In the genomic region with DNA sequence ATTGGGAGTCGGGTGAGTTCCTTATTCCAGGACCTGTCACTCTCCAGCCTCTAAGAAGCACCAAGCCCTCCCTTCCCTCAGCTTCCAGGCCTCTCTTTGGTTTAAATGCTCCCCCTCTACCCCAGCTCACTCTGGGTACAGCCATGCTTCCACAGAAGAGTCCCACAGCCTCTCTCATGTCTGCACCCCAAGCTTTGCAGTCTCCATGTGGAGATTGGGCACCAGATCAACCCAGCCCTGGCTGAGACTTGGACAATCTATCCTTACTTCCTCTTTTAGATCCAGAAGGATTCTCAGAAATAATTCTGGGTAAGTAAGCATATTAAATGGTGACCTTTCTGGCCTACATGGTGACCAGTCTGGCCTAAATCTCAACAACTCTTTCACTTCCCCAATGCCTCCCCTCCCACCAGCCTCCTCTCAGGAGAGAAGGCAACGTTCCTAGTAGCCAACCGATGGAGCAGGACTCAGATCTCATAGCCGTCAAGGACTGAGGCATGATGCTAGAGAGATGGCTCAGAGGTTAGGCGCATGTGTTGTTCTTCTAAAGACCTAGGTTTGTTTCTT, we compare ENCODE assay signal across 1 mouse cellular context.
TF ChIP-seq lines count a peak whose summit lies in the region.

No protein-coding gene starts in this region.

TF ChIP-seq in MEL, 35 proteins besides CTCF, POLR2A, EP300 and RAD21 (continued from another document):
- TF ChIP-seq MYC (IDR thresholded peaks at IDR 0.05; ENCODE audit: low read depth, low read length), result no peak
